Mouse (Mus musculus) midbrain, embryonic 10.5 days (tissue): Measurements from ENCODE around the gene Arih2. TPM values are rescaled to one million over a fixed set of nuclear protein-coding genes. Genes with fewer than 3 reads are reported as not detected.
"Not testable (repeated sequence)": the region's sequence is repeated elsewhere in the genome, so short reads cannot be mapped to it uniquely, and the experiment has no call there.

Source experiments
- DNase-seq: peaks from one replicate; pipeline ENCODE4 v3.0.0-alpha.2; 2017; ENCODE audit warnings: low spot score
- H3K27ac ChIP-seq: fragments of 300-500 bp; sonication (generic); replicated peaks from 2 replicates; pipeline ENCODE4 v1.5.1; 2016; ENCODE audit warnings: mild to moderate bottlenecking
- H3K27me3 ChIP-seq: fragments of 300-500 bp; sonication (generic); 2 replicates; pipeline ENCODE4 v1.6.1; 2016; ENCODE audit warnings: low read depth, mild to moderate bottlenecking; ENCODE audit not compliant: poor library complexity, severe bottlenecking
- H3K36me3 ChIP-seq: fragments of 300-500 bp; sonication (generic); 2 replicates; pipeline ENCODE4 v1.6.1; 2016; ENCODE audit warnings: mild to moderate bottlenecking, moderate library complexity
- H3K4me1 ChIP-seq: fragments of 300-500 bp; sonication (generic); 2 replicates; pipeline ENCODE4 v1.6.1; 2016
- H3K4me3 ChIP-seq: fragments of 300-500 bp; sonication (generic); 2 replicates; pipeline ENCODE4 v1.5.1; 2016; ENCODE audit warnings: mild to moderate bottlenecking, moderate library complexity
- H3K9me3 ChIP-seq: fragments of 300-500 bp; sonication (generic); replicated peaks from 2 replicates; pipeline ENCODE4 v1.6.1; 2016; ENCODE audit warnings: mild to moderate bottlenecking
- WGBS: fragments of 180-500 bp; shearing (Covaris S2); methylation state at CpG from one replicate; pipeline ENCODE4 v1.1.7; 2016; 5-methylcytosine and 5-hydroxymethylcytosine counted together
- polyA plus RNA-seq: library from polyadenylated mRNA; unstranded; fragments of >200 nt; fragmentation: Nextera tagmentation; extraction: Ambion mirVana; gene quantifications from 2 replicates; pipeline ENCODE4 v1.2.1, GENCODE M21; 2016

Gene Arih2
- polyA plus RNA-seq, 1 experiment from 2014 or later: 66.8 TPM

GRCm38 (mm10) chr9:108686475-108686887 is 37.3 kb upstream of the Arih2 start:
- Histone ChIP-seq H3K27ac (peak overlapping the region; percentile 74), H3K27me3 (peaks cover 15% of the 10 kb centered on the region), H3K4me1 (peaks cover 53% of the 10 kb centered on the region), H3K36me3 (peaks cover 33% of the 10 kb centered on the region), H3K9me3 (no peaks in the 10 kb centered on the region), H3K4me3 (peak overlapping the region; percentile 10)
- WGBS: 42% methylated on average over 4 of the region's 4 CpGs
- DNase-seq: peak; percentile 52

- Histone ChIP-seq H3K36me3 (peaks cover 57% of the 10 kb centered on the region), H3K9me3 (no peaks in the 10 kb centered on the region), H3K4me1 (no peaks in the 10 kb centered on the region), H3K4me3 (no peak overlapping the region), H3K27ac (no peak overlapping the region), H3K27me3 (no peaks in the 10 kb centered on the region)
- 91% methylated on average over 15 of the region's 15 CpGs for WGBS
- no peak for DNase-seq
Measured at GRCm38 (mm10) chr9:108680026-108680425, 30.8 kb upstream of the Arih2 start.

GRCm38 (mm10) chr9:108673151-108673550 is 24.0 kb upstream of the Arih2 start:
- Histone ChIP-seq H3K36me3 (peaks cover 42% of the 10 kb centered on the region), H3K9me3 (peaks cover 6% of the 10 kb centered on the region; the same call in 1 of the 2 replicates), H3K27me3 (no peaks in the 10 kb centered on the region), H3K4me3 (no peak overlapping the region), H3K27ac (no peak overlapping the region), H3K4me1 (no peaks in the 10 kb centered on the region)
- 45% methylated on average over 2 of the region's 2 CpGs for WGBS
- DNase-seq: no peak

GRCm38 (mm10) chr9:108669875-108670274 is 20.7 kb upstream of the Arih2 start:
- no peak overlapping the region for H3K4me3 ChIP-seq
- no peaks in the 10 kb centered on the region for H3K27me3 ChIP-seq
- H3K36me3 ChIP-seq: peaks cover 39% of the 10 kb centered on the region
- no peak for DNase-seq
- 56% methylated on average over 8 of the region's 8 CpGs for WGBS
- peaks cover 6% of the 10 kb centered on the region; the same call in 1 of the 2 replicates for H3K9me3 ChIP-seq
- no peak overlapping the region for H3K27ac ChIP-seq
- H3K4me1 ChIP-seq: no peaks in the 10 kb centered on the region

- 45% methylated on average over 6 of the region's 6 CpGs for WGBS
Measured at GRCm38 (mm10) chr9:108662660-108663059, 13.5 kb upstream of the Arih2 start.

GRCm38 (mm10) chr9:108661677-108662612 is 12.8 kb upstream of the Arih2 start, which contains the start of gene Slc25a20:
Slc25a20 (plus strand) TSS chr9:108662088.
- no peaks in the 10 kb centered on the region for H3K27me3 ChIP-seq
- 3% methylated on average over 36 of the region's 37 CpGs for WGBS
- H3K4me3 ChIP-seq: peak within 1 kb of the TSS; percentile 71
- no peaks in the 10 kb centered on the region for H3K36me3 ChIP-seq
- peaks cover 18% of the 10 kb centered on the region for H3K4me1 ChIP-seq
- peak within 1 kb of the TSS; percentile 79 for H3K27ac ChIP-seq
- H3K9me3 ChIP-seq: no peaks in the 10 kb centered on the region
- DNase-seq: peak; percentile 80

More at GRCm38 (mm10) chr9:108662660-108663059, 13.5 kb upstream of the Arih2 start:
- Histone ChIP-seq H3K27me3 (no peaks in the 10 kb centered on the region), H3K4me1 (peaks cover 18% of the 10 kb centered on the region), H3K9me3 (no peaks in the 10 kb centered on the region), H3K27ac (peak overlapping the region; percentile 79; the same call in 1 of the 2 replicates), H3K36me3 (no peaks in the 10 kb centered on the region), H3K4me3 (peak overlapping the region; percentile 71)
- no peak for DNase-seq

- H3K27me3 ChIP-seq, H3K4me3 ChIP-seq, H3K36me3 ChIP-seq, DNase-seq, H3K4me1 ChIP-seq, H3K27ac ChIP-seq, H3K9me3 ChIP-seq: not testable (repeated sequence)
- 90% methylated on average over 7 of the region's 7 CpGs for whole genome bisulfite sequencing
Measured at GRCm38 (mm10) chr9:108655865-108656264, 6.7 kb upstream of the Arih2 start.

GRCm38 (mm10) chr9:108654566-108655464 is 5.6 kb upstream of the Arih2 start:
- H3K27ac ChIP-seq: no peak overlapping the region
- no peak overlapping the region for H3K4me3 ChIP-seq
- peaks cover 8% of the 10 kb centered on the region for H3K4me1 ChIP-seq
- no peak for DNase-seq
- no peaks in the 10 kb centered on the region for H3K27me3 ChIP-seq
- H3K9me3 ChIP-seq: no peaks in the 10 kb centered on the region
- 83% methylated on average over 10 of the region's 10 CpGs for WGBS
- H3K36me3 ChIP-seq: no peaks in the 10 kb centered on the region

GRCm38 (mm10) chr9:108649561-108650440 is 615 bp upstream of the Arih2 start:
- Histone ChIP-seq H3K27me3 (no peaks in the 10 kb centered on the region), H3K4me1 (peaks cover 29% of the 10 kb centered on the region), H3K36me3 (peaks cover 10% of the 10 kb centered on the region), H3K9me3 (no peaks in the 10 kb centered on the region), H3K27ac (peak overlapping the region; percentile 94), H3K4me3 (peak overlapping the region; percentile 100)
- WGBS: 34% methylated on average over 29 of the region's 29 CpGs
- DNase-seq: no peak

GRCm38 (mm10) chr9:108648166-108648565 is 1.0 kb downstream of the Arih2 start:
- peaks cover 19% of the 10 kb centered on the region for H3K36me3 ChIP-seq
- 49% methylated on average over 10 of the region's 10 CpGs for WGBS
- DNase-seq: no peak
- H3K9me3 ChIP-seq: no peaks in the 10 kb centered on the region
- H3K27ac ChIP-seq: no peak overlapping the region
- H3K4me1 ChIP-seq: peaks cover 25% of the 10 kb centered on the region
- H3K4me3 ChIP-seq: peak overlapping the region; percentile 100
- no peaks in the 10 kb centered on the region for H3K27me3 ChIP-seq

GRCm38 (mm10) chr9:108639825-108640224 is 9.4 kb downstream of the Arih2 start:
- no peaks in the 10 kb centered on the region for H3K9me3 ChIP-seq
- no peaks in the 10 kb centered on the region for H3K27me3 ChIP-seq
- H3K36me3 ChIP-seq: peaks cover 80% of the 10 kb centered on the region
- no peak overlapping the region for H3K27ac ChIP-seq
- H3K4me1 ChIP-seq: no peaks in the 10 kb centered on the region
- DNase-seq: no peak
- H3K4me3 ChIP-seq: no peak overlapping the region
- WGBS: 96% methylated on average over 2 of the region's 2 CpGs

- H3K27me3 ChIP-seq: no peaks in the 10 kb centered on the region
- no peak overlapping the region for H3K27ac ChIP-seq
- 73% methylated on average over 2 of the region's 2 CpGs for WGBS
- no peak for DNase-seq
- no peak overlapping the region for H3K4me3 ChIP-seq
- no peaks in the 10 kb centered on the region for H3K4me1 ChIP-seq
- H3K9me3 ChIP-seq: no peaks in the 10 kb centered on the region
- H3K36me3 ChIP-seq: peaks cover 65% of the 10 kb centered on the region
Measured at GRCm38 (mm10) chr9:108635415-108635814, 13.8 kb downstream of the Arih2 start.
